Mouse (Mus musculus) stomach, embryonic 15.5 days (tissue): ENCODE measurements around the gene Phf5a. TPM values are rescaled to one million over a fixed set of nuclear protein-coding genes. Genes with fewer than 3 reads are reported as not detected.
A peak's percentile ranks its signal among the peaks of the same experiment; 100 is the strongest.

Experiments used
- ATAC-seq: fragments of 200-750 bp; cut with Nextera tagmentation; 2 replicates; pipeline ENCODE4 v1.8.0; 2017; ENCODE audit warnings: low read depth, moderate number of reproducible peaks, moderate TSS enrichment; ENCODE audit not compliant: insufficient read depth, low FRiP score
- H3K27ac ChIP-seq: fragments of 300-500 bp; sonication (generic); 2 replicates; pipeline ENCODE4 v1.5.1; 2015; ENCODE audit warnings: mild to moderate bottlenecking, inconsistent platforms
- H3K27me3 ChIP-seq: fragments of 300-500 bp; sonication (generic); replicated peaks from 2 replicates; pipeline ENCODE4 v1.6.1; 2015; ENCODE audit warnings: inconsistent platforms
- H3K36me3 ChIP-seq: fragments of 300-500 bp; sonication (generic); 2 replicates; pipeline ENCODE4 v1.6.1; 2015; ENCODE audit warnings: inconsistent platforms
- H3K4me1 ChIP-seq: fragments of 300-500 bp; sonication (generic); 2 replicates; pipeline ENCODE4 v1.6.1; 2015; ENCODE audit warnings: inconsistent platforms
- H3K4me2 ChIP-seq: fragments of 300-500 bp; sonication (generic); 2 replicates; pipeline ENCODE4 v1.6.1; 2015; ENCODE audit warnings: mild to moderate bottlenecking, inconsistent platforms
- H3K4me3 ChIP-seq: fragments of 300-500 bp; sonication (generic); replicated peaks from 2 replicates; pipeline ENCODE4 v1.5.1; 2015; ENCODE audit warnings: inconsistent platforms
- H3K9ac ChIP-seq: fragments of 300-500 bp; sonication (generic); 2 replicates; pipeline ENCODE4 v1.6.1; 2015; ENCODE audit warnings: inconsistent platforms
- H3K9me3 ChIP-seq: fragments of 300-500 bp; sonication (generic); 2 replicates; pipeline ENCODE4 v1.6.1; 2016; ENCODE audit warnings: inconsistent platforms
- WGBS: fragments of 180-500 bp; shearing (Covaris S2); methylation state at CpG from one replicate; pipeline ENCODE4 v1.1.7; 2015; 5-methylcytosine and 5-hydroxymethylcytosine counted together
- polyA plus RNA-seq: library from polyadenylated mRNA; unstranded; fragments of >200 nt; fragmentation: Nextera tagmentation; extraction: Ambion mirVana; gene quantifications from 2 replicates; pipeline ENCODE4 v1.2.1, GENCODE M21; 2015

The Phf5a gene
- polyA plus RNA-seq, 1 experiment from 2014 or later = 134 TPM

DNA sequence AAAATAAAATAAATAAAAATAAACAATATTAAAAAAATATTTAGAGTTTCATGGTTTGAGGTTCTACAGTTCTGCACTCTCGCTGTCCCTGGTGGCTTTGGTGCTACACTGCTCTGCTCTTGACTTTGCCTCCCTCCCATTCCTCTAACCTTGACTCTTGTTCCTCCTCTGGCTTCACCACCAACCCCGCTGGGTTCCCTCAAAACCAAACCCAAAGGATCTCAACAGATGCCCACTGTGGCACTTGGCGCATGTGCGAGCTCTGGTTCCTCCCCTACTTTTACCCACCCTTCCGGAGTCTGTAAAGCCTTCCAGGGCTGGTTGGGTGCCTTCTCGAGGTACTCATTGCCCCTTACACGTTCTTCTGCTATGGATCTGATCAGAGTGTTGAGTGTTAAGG, 29.4 kb downstream of the Phf5a start:
- no peak for ATAC-seq
- no peak overlapping the region for H3K4me2 ChIP-seq
- no peak overlapping the region for H3K9ac ChIP-seq
- no peaks in the 10 kb centered on the region for H3K9me3 ChIP-seq
- H3K27ac ChIP-seq = no peak overlapping the region
- H3K4me1 ChIP-seq = no peaks in the 10 kb centered on the region
- no peak overlapping the region for H3K4me3 ChIP-seq
- 85% methylated on average over 7 of the region's 7 CpGs for WGBS
- no peaks in the 10 kb centered on the region for H3K27me3 ChIP-seq
- H3K36me3 ChIP-seq = 0 out of 2 replicates have a peak, but pooled peaks cover 2% of the 10 kb centered on the region

DNA sequence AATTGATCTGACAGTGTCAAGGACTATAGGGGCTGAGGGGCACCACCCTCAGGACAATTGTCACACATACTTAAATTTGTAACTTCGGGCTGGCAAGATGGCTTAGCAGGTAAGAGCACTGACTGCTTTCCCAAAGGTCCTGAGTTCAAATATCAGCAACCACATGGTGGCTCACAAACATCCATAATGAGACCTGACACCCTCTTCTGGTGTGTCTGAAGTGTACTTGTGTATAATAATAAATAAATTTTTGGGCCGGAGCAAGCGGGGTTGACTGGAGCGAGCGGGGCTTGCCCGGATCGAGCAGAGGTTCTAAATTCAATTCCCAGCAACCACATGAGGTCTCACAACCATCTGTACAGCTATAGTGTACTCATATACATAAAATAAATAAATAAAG, 31.4 kb downstream of the Phf5a start:
- WGBS = 89% methylated on average over 7 of the region's 7 CpGs

GRCm38 (mm10) chr15:81839634-81840033, 32.1 kb downstream of the Phf5a start:
- H3K4me2 ChIP-seq = no peak overlapping the region
- H3K27ac ChIP-seq = no peak overlapping the region
- no peaks in the 10 kb centered on the region for H3K36me3 ChIP-seq
- H3K4me3 ChIP-seq = no peak overlapping the region
- no peaks in the 10 kb centered on the region for H3K27me3 ChIP-seq
- ATAC-seq = 0 out of 2 replicates have a peak, but pooled peaks have one; percentile 25
- H3K9ac ChIP-seq = no peak overlapping the region
- 59% methylated on average over 5 of the region's 5 CpGs for WGBS
- H3K9me3 ChIP-seq = no peaks in the 10 kb centered on the region
- H3K4me1 ChIP-seq = peaks cover 13% of the 10 kb centered on the region; the same call in 1 of the 2 replicates

More for the DNA sequence above, 31.4 kb downstream of the Phf5a start:
- H3K4me3 ChIP-seq = no peak overlapping the region
- H3K9ac ChIP-seq = no peak overlapping the region
- no peak for ATAC-seq
- H3K4me1 ChIP-seq = peaks cover 13% of the 10 kb centered on the region; the same call in 1 of the 2 replicates
- H3K4me2 ChIP-seq = no peak overlapping the region
- no peaks in the 10 kb centered on the region for H3K27me3 ChIP-seq
- no peak overlapping the region for H3K27ac ChIP-seq
- H3K36me3 ChIP-seq = no peaks in the 10 kb centered on the region
- no peaks in the 10 kb centered on the region for H3K9me3 ChIP-seq

DNA sequence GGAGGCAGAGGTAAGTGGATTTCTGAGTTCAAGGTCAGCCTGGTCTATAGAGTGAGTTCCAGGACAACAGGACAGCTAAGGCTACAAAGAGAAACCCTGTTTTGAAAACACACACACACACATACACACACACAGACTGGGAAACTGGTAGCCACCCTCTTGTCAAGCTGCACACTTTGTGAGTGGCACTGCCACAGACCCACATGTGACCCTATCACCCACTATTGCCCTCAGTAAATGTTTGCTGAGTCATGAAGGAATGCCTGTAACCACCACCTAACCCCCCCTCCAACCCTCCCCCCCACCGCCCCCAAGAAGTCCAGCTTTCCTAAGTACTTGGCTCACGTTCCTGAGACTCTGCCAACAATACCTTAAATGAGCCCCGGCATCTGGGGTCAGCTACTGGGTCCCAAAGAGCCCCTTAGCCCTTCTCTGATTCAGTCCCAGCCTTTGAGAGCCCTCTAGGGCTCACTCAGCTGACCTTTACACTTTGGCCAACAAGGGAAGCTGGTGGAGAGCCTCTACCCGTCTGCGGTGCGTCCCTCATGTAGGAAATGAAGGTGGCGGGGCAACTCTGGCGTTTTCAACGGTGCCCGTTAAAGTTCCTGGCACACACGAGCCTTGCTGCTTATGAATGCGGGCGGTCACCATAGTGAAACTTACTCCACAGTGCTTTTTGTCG, 33.0 kb downstream of the Phf5a start:
- H3K4me1 ChIP-seq = peaks cover 13% of the 10 kb centered on the region; the same call in 1 of the 2 replicates
- H3K9ac ChIP-seq = no peak overlapping the region
- 69% methylated on average over 14 of the region's 14 CpGs for WGBS
- H3K27ac ChIP-seq = no peak overlapping the region
- no peaks in the 10 kb centered on the region for H3K27me3 ChIP-seq
- no peak for ATAC-seq
- H3K9me3 ChIP-seq = no peaks in the 10 kb centered on the region
- no peak overlapping the region for H3K4me2 ChIP-seq
- no peak overlapping the region for H3K4me3 ChIP-seq
- H3K36me3 ChIP-seq = no peaks in the 10 kb centered on the region

GRCm38 (mm10) chr15:81836966-81837920, 34.5 kb downstream of the Phf5a start:
- no peaks in the 10 kb centered on the region for H3K27me3 ChIP-seq
- H3K4me2 ChIP-seq = no peak overlapping the region; the same call in 1 of the 2 replicates
- 69% methylated on average over 7 of the region's 7 CpGs for WGBS
- no peak overlapping the region for H3K27ac ChIP-seq
- H3K9ac ChIP-seq = no peak overlapping the region
- H3K9me3 ChIP-seq = no peaks in the 10 kb centered on the region
- peak overlapping the region; percentile 35; the same call in 1 of the 2 replicates for H3K4me3 ChIP-seq
- ATAC-seq = no peak
- peaks cover 13% of the 10 kb centered on the region; the same call in 1 of the 2 replicates for H3K4me1 ChIP-seq
- H3K36me3 ChIP-seq = no peaks in the 10 kb centered on the region

GRCm38 (mm10) chr15:81836124-81836821, 35.4 kb downstream of the Phf5a start:
- WGBS = 3% methylated on average over 23 of the region's 33 CpGs
- no peaks in the 10 kb centered on the region for H3K9me3 ChIP-seq
- peak overlapping the region; percentile 46; the same call in 1 of the 2 replicates for H3K27ac ChIP-seq

DNA sequence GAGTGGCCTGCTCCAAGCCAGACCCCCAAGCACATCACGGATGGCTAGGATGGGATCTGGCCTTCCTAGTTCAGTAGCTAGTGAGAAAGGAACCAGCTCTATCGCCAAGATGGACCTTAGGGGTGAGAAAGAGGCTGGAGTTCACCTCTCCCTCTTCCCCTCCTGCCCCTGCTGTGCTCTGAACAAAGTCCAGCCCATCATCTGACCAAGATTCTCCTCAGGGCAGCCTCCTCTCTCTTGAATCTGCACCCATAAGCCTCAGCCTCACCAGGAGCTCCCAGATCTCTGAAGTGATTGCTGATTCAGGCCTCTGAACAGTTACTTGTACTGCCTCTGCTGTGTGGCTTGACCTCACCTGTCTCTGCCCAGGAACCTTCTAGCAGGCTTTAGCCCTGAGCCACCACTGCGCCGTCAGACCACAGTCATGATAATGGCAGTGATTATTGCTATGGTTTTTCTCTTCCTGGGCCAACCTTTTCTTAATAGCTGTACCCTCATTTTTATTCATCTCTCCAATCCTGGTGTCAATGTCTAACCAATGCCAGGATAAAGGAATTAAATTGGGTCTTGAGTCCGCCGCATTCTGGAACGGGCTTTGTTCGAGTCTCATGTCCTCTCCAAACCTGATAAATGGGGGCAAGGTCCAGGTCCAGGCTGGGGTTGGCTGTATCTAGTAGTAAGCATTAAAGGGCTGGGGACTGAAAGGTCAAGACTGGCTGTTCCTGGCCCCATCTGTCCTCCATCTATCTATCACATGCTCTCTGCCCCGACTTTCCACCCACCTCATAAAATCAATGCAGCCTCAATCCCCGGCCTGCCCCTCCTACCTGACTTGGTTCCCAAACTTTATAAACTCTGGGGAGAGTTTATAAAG, 36.5 kb downstream of the Phf5a start:
- Histone ChIP-seq H3K27ac (no peak overlapping the region; the same call in 1 of the 2 replicates), H3K36me3 (no peaks in the 10 kb centered on the region), H3K4me2 (peak overlapping the region; percentile 76), H3K9ac (no peak overlapping the region), H3K9me3 (no peaks in the 10 kb centered on the region), H3K4me3 (no peak overlapping the region; the same call in 1 of the 2 replicates), H3K4me1 (peaks cover 15% of the 10 kb centered on the region; the same call in 1 of the 2 replicates), H3K27me3 (no peaks in the 10 kb centered on the region)
- no peak for ATAC-seq
- 62% methylated on average over 10 of the region's 10 CpGs for WGBS

More at GRCm38 (mm10) chr15:81836124-81836821, 35.4 kb downstream of the Phf5a start:
- Histone ChIP-seq H3K4me3 (peak overlapping the region; percentile 35), H3K36me3 (no peaks in the 10 kb centered on the region), H3K9ac (no peak overlapping the region), H3K27me3 (no peaks in the 10 kb centered on the region), H3K4me1 (peaks cover 15% of the 10 kb centered on the region; the same call in 1 of the 2 replicates), H3K4me2 (peak overlapping the region; percentile 76)
- peak; percentile 80 for ATAC-seq

GRCm38 (mm10) chr15:81834171-81834841, 37.4 kb downstream of the Phf5a start:
- H3K9ac ChIP-seq = no peak overlapping the region
- H3K27me3 ChIP-seq = no peaks in the 10 kb centered on the region
- no peak overlapping the region for H3K4me2 ChIP-seq
- WGBS = 59% methylated on average over 3 of the region's 3 CpGs
- ATAC-seq = no peak
- H3K4me1 ChIP-seq = peaks cover 15% of the 10 kb centered on the region; the same call in 1 of the 2 replicates
- H3K9me3 ChIP-seq = no peaks in the 10 kb centered on the region
- no peak overlapping the region for H3K27ac ChIP-seq
- no peak overlapping the region for H3K4me3 ChIP-seq
- H3K36me3 ChIP-seq = no peaks in the 10 kb centered on the region

GRCm38 (mm10) chr15:81833481-81833880, 38.2 kb downstream of the Phf5a start:
- H3K9me3 ChIP-seq = no peaks in the 10 kb centered on the region
- no peaks in the 10 kb centered on the region for H3K27me3 ChIP-seq
- no peak overlapping the region for H3K27ac ChIP-seq
- no peak for ATAC-seq
- H3K9ac ChIP-seq = no peak overlapping the region
- H3K4me3 ChIP-seq = no peak overlapping the region
- 66% methylated on average over 4 of the region's 4 CpGs for WGBS
- no peak overlapping the region for H3K4me2 ChIP-seq
- H3K4me1 ChIP-seq = peaks cover 15% of the 10 kb centered on the region; the same call in 1 of the 2 replicates
- no peaks in the 10 kb centered on the region for H3K36me3 ChIP-seq

- no peak overlapping the region for H3K9ac ChIP-seq
- H3K27ac ChIP-seq = no peak overlapping the region
- 65% methylated on average over 3 of the region's 3 CpGs for WGBS
- H3K36me3 ChIP-seq = no peaks in the 10 kb centered on the region
- H3K4me3 ChIP-seq = no peak overlapping the region
- H3K27me3 ChIP-seq = no peaks in the 10 kb centered on the region
- H3K4me1 ChIP-seq = peaks cover 15% of the 10 kb centered on the region; the same call in 1 of the 2 replicates
- H3K4me2 ChIP-seq = no peak overlapping the region
- no peak for ATAC-seq
- H3K9me3 ChIP-seq = no peaks in the 10 kb centered on the region
Measured at GRCm38 (mm10) chr15:81832219-81832618, 39.5 kb downstream of the Phf5a start.
